Mouse (Mus musculus) gastrocnemius, postnatal 10 days (tissue): ENCODE data around the gene Adi1. TPM values are rescaled to one million over a fixed set of nuclear protein-coding genes. Genes with fewer than 3 reads are reported as not detected.

ENCODE experiments used
- microRNA-seq, 2 experiments: library from miRNA; unstranded; fragments of <30 nt; microRNA quantifications; one replicate each; pipeline ENCODE4 v1.2.0; 2021
- total RNA-seq, 2 experiments: library from RNA; stranded (reverse); gene quantifications; 2 replicates each; pipeline ENCODE4 v1.2.3; 2021

Gene Adi1
- total RNA-seq, 2 experiments from 2014 or later, result 24.2 to 28.6 TPM

Small RNAs within 50 kb of the gene (microRNA-seq; reads per million reads assigned to microRNA genes)
- 0.25 to 0.32 reads per million in 2 experiments for gene Mir6937

Other genes with a start within 250 kb of the Adi1 start
- gene Dcdc2c, start 122.8 kb upstream of the Adi1 start, total RNA-seq, result not detected
- not detected for gene Allc, start 92.7 kb upstream of the Adi1 start, total RNA-seq
- gene Colec11, start 51.9 kb upstream of the Adi1 start, total RNA-seq, result 1 to 10 TPM; 1.1 to 1.5 TPM
- 100 to 1,000 TPM; 322 to 387 TPM for gene Rps7, start 39.3 kb upstream of the Adi1 start, total RNA-seq
- gene Rnaseh1, start 25.6 kb upstream of the Adi1 start, total RNA-seq, result 1 to 10 TPM; 5.2 to 7.2 TPM
- 10 to 100 TPM; 15.0 to 18.4 TPM for gene Trappc12, start 75.2 kb downstream of the Adi1 start, total RNA-seq
- gene Eipr1, start 76.6 kb downstream of the Adi1 start, total RNA-seq, result 1 to 10 TPM; 6.4 to 6.9 TPM